Mouse (Mus musculus) spleen, postnatal 10 days (tissue): ENCODE results near the gene Dlg5.

Source experiments
- DNase-seq, 2 experiments: peaks; one replicate each; pipeline ENCODE4 v3.0.0; 2021 to 2022; ENCODE audit warnings: low spot score in 2 of 2

Gene Dlg5

GRCm38 (mm10) chr14:24234411-24234810, 11.3 kb downstream of the Dlg5 start:
- no peak for DNase-seq

GRCm38 (mm10) chr14:24232641-24233633, 12.8 kb downstream of the Dlg5 start:
- no peak for DNase-seq

- DNase-seq, result no peak
These were observed 17.2 kb downstream of the Dlg5 start for GRCm38 (mm10) chr14:24228549-24228948.

- DNase-seq, result no peak
These were observed 18.7 kb downstream of the Dlg5 start for GRCm38 (mm10) chr14:24227015-24227414.

GRCm38 (mm10) chr14:24226344-24226743, 19.4 kb downstream of the Dlg5 start:
- DNase-seq, result no peak

- DNase-seq, result no peak
These were observed 23.0 kb downstream of the Dlg5 start for GRCm38 (mm10) chr14:24222759-24223158.

GRCm38 (mm10) chr14:24222273-24222672, 23.4 kb downstream of the Dlg5 start:
- DNase-seq, result no peak

GRCm38 (mm10) chr14:24217362-24217722, 28.4 kb downstream of the Dlg5 start:
- no peak for DNase-seq

GRCm38 (mm10) chr14:24216678-24217361, 28.9 kb downstream of the Dlg5 start:
- no peak for DNase-seq

- DNase-seq, result no peak
These were observed 29.7 kb downstream of the Dlg5 start for GRCm38 (mm10) chr14:24216064-24216463.

- no peak for DNase-seq
These were observed 31.3 kb downstream of the Dlg5 start for GRCm38 (mm10) chr14:24214436-24214835.

GRCm38 (mm10) chr14:24213336-24213735, 32.4 kb downstream of the Dlg5 start:
- no peak for DNase-seq

GRCm38 (mm10) chr14:24212861-24213260, 32.9 kb downstream of the Dlg5 start:
- no peak for DNase-seq

GRCm38 (mm10) chr14:24207360-24207752, 38.4 kb downstream of the Dlg5 start:
- no peak for DNase-seq

- no peak for DNase-seq
These were observed 38.9 kb downstream of the Dlg5 start for GRCm38 (mm10) chr14:24206736-24207359.

GRCm38 (mm10) chr14:24206314-24206713, 39.4 kb downstream of the Dlg5 start:
- no peak for DNase-seq

- no peak for DNase-seq
These were observed 40.3 kb downstream of the Dlg5 start for GRCm38 (mm10) chr14:24205281-24205871.

- no peak for DNase-seq
These were observed 42.5 kb downstream of the Dlg5 start for GRCm38 (mm10) chr14:24203210-24203609.

GRCm38 (mm10) chr14:24200771-24201170, 44.9 kb downstream of the Dlg5 start:
- DNase-seq, result no peak

- DNase-seq, result no peak
These were observed 46.0 kb downstream of the Dlg5 start for GRCm38 (mm10) chr14:24199732-24200131.

- no peak for DNase-seq
These were observed 47.9 kb downstream of the Dlg5 start for GRCm38 (mm10) chr14:24197865-24198264.

- DNase-seq, result no peak
These were observed 48.8 kb downstream of the Dlg5 start for GRCm38 (mm10) chr14:24196947-24197346.
